Mouse (Mus musculus) adrenal gland (tissue): ENCODE measurements around the gene Atp5g3.
"Not testable (repeated sequence)": the region's sequence is repeated elsewhere in the genome, so short reads cannot be mapped to it uniquely, and the experiment has no call there.

Experiments
- intact Hi-C: fragments of 180-260 bp; cut with DNase I; formaldehyde crosslinking; loops from one replicate; pipeline ENCODE4 v1.15.1; 2025

Atp5g3 gene

DNA sequence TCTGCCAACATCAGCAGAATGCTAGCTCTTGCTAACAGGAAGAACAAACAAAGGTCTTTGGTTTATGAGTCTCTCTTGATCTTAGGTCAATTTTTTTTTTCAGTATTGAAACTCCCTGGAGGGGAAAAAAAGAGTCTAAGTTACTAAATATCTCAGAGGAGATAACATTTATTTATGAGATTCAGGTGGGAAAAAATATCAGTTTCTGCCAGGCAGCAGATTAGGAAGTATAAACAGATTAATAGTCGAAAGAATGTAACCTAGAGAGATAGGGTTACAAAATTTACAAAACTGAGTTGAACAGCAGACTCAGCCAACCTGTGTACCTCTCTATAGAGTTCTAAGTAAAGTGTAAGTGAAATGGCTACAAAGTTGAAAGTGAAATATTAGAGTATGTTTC lies 10.8 kb downstream of the Atp5g3 start:
- intact Hi-C loops: no loop called here

DNA sequence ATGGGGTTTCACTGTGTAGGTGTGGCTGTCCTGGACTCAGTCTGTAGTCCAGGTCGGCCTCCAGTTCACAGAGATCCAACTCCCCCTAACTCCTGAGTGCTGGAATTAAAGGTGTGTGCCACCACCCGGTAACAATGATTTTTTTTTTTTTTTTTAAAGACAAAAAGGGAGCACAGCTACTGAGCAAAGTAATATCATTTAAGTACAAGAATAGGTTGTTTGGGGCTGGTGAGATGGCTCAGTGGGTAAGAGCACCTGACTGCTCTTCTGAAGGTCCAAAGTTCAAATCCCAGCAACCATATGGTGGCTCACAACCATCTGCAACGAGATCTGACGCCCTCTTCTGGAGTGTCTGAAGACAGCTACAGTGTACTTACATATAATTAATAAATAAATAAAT lies 14.2 kb downstream of the Atp5g3 start:
- intact Hi-C loops: not testable (repeated sequence)

DNA sequence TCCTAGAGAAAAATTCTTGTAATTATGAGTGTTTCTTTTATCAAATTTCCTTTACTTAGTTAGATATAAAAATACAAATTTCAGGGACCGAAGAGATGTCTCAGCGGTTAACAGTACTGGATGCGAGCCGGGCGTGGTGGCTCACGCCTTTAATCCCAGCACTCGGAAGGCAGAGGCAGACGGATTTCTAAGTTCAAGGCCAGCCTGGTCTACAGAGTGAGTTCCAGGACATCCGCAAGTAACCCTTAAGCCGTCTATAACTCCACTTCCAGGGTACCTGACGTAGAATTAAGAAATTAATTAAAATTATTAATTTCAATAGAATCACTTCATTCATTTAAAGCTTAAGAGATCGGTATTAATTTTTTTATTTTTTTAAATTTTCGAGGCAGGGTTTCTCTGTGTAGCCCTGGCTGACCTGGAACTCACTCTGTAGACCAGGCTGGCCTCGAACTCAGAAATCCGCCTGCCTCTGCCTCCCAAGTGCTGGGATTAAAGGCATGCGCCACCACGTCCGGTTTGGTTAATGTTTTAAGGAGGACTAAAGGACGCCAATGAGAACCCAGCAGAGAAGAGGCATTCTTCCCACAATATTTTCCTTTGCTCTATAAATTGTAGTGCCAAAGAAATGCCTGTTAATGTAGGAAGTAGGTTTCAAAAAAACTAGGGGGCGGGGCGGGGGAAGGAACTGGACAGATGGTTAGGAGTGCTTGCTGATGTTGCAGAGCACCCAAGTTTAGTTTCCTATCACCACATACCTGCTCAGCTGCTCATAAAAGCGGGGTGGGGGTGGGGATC lies 17.5 kb downstream of the Atp5g3 start:
- intact Hi-C loops: loop anchor here (2.0 kb wide), 1 partner anchor 17 kb away; the partner anchor contains the start of gene Atp5g3

DNA sequence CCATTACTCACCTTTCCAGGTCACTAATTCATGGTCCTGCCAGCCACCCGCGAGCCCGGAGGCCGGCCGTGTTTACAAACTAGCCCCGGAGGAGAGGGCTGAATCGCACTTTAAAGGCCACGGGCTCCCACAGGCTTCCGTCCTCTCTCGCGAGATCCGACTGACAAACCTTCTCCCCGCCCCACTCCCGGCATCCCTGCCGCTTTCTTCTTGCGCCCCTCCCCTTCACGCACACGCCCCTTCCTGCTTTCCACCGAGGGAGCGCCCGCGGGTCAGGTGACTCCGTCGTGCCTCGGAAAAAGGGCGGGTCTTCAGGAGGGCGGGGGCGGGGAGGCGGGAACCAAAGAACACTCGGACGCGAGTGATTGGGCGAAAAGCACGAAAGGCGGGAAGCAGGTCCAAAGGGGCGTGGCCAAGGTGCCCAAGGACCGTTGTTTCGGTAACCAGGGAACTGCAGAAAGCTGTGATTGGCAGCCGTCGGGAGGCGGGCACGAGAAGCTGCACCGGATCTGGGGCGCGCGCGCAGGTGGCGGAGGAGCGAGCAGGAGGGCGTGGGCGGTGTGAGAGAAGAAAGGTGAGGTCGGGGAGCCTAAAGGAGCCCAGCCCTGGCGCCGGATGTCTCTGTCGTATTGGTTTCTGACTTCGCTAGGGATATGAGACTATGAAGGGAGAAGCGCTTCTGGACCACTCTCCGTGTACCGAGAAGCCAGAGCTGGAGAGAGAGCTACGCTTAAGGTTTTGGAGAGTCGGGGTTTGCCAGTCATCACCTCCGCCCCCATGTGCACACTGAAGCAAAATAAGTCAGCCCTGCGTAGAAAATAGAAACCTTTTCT lies 18.4 kb downstream of the Atp5g3 start, which contains the start of gene Atf2:
TSS of gene Atf2 (minus strand) at position 176 of the 833 bp plus-strand sequence.
- intact Hi-C loops: loop anchor here (2.0 kb wide), 1 partner anchor 18 kb away; the partner anchor contains the start of gene Atp5g3

DNA sequence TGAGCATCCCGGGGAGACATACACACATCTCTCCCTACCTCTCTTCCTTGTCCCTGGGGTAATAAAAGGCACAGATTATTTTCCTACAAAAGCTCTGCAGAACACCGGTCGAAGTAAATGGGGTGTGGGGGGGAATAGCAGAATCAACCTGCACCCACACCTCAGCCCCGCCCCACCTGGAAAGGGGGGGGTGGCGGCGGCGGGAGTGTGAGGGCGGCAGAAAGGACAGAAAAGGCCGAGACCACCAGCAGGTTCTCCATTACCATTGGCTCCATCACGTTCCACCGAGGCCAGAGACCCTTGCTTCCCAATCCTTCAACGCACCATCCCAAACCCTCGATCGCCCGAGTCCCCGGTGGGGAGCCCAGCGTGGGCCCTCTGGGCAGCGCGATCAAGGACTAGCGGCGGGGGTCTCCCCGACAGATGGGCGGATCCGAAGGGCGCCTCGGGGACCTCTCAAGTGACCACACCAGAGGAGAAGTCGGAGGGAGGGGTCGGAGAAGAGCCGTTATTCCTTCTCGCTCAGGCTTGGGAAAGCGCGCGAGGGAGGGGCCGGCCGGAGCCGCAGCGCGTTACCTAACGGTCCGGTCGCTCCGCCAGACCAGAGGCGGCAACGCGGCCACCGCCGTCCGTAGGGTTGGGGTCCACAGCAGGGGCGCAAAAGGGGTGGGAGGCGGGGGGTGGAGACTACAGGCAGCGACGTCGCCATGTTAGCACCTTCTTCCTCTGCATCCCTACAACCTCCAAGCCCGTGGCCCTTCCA lies 19.2 kb downstream of the Atp5g3 start:
- intact Hi-C loops: loop anchor here (2.0 kb wide), 1 partner anchor 19 kb away; the partner anchor contains the start of gene Atp5g3

DNA sequence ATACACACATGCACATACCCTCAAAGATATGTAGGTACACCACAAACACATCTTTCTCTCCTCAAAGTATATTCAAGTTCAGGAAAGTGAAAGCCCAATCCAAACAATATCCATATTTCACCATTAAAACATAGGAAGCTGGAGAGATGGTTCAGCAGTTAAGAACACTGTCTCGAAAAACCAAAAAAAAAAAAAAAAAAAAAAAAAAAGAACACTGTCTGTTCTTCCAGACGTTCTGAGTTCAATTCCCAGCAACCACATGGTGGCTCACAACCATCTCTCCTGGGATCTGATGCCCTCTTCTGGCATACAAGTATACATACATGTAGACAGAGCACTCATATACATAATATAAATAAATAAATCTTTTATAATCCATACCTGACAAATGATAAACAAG lies 25.1 kb downstream of the Atp5g3 start:
- intact Hi-C loops: no loop called here

DNA sequence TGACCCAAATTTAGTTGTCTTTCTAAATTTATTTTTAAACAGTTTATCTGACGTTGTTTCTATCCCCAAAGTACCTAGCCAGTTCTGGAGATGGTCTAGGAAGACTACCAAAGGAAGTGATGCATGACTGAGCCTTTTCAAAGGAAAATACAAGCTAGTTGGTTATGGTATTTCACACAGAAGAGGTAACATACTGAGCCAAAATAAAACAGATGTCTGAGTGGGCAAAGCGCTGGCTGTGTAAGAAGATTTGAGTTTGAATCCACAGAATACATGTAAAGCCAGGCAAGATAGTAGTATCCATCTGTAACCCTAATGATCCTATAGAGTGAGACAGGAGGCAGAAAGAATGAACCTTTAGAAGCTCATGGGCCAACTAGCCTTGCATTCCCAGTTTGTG lies 33.2 kb downstream of the Atp5g3 start:
- intact Hi-C loops: no loop called here

DNA sequence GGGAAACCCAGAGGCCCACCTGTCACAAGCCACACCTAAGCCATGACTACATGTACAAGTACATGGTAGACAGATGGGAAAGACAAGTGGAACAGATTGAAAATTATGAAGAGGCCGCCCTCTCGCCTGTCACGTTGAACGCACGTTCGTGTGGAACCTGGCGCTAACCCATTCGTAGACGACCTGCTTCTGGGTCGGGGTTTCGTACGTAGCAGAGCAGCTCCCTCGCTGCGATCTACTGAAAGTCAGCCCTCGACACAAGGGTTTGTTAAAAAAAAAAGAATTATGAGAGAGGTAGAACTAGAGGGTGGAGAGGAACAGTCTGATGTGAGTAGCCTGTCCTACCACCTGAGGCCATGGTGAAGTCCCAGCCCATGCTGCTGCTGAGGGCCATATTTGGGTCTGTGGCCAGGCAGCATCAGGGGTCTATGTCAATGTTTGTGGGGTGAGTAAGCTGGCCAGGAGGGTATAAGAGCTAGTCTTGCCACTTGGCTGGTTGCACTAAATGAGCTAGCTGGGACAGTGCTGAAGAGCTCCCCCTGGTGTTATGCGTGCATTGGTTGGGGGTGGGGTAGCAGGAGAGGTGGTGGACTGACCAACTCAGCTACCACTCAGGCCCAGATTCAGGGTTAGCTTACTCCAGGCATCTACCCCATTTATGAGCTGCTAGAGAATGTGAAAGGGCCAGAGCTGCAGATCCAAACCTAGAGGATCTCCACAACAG lies 43.2 kb downstream of the Atp5g3 start:
- intact Hi-C loops: no loop called here

DNA sequence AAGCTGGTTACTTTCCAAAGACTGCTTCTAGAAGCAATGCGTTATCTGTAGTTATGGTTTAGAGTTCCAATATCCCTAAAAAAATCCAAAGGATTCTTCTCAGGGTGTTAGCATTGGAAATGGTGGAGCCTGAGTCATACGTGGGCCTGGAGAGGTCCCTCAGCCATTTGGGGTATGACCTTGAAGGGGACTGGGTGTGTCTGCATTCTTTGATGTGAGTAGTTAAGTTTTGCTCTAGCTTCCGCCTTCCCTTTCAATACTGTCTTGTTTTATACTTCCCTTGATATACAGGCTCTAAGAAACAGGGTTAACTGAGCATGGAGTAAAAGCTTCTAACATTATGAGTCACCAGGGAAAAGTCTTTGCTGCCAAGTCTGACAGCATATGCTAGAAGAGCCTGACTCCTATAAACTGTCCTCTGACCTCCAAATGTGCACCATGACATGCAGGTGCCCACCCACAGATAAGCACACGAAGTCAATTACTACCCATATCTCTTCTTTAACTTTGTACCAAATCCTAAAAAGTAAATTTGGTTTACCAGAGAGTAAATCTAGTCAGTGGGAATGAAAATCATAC lies 51.0 kb downstream of the Atp5g3 start:
- intact Hi-C loops: no loop called here
